Mouse (Mus musculus): ENCODE results near the gene Myo10. TPM values are rescaled to one million over a fixed set of nuclear protein-coding genes. Genes with fewer than 3 reads are reported as not detected.

Myo10 gene
- polyA plus RNA-seq, 1 experiment from 2014 or later, result 24.4 TPM

DNA sequence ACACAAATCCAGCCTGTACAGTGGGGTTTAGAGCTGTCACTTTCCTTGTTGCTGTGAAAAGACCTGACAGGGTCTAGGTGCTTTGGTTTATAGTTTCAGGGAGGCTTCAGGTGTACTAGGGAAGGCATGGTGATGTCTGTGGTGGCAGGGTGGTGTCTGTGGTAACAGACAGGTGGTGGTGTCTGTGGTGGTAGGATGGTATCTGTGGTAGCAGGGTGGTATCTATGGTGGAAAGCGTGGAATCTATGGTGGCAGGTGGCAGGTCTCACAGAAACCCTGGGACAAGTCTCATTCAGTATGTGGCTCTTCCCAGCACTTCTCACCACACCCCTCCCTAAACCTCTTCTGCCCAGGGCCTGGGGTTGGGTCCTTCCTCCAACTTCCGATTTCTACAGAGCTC lies 212.0 kb downstream of the Myo10 start:
- Histone ChIP-seq H3K4me3 (replicated peaks; ENCODE audit: low read length) (no peak overlapping the region), H3K27me3 (ENCODE audit: control insufficient read depth, insufficient read depth, low read length) (no peaks in the 10 kb centered on the region), H3K36me3 (replicated peaks; ENCODE audit: control insufficient read depth, insufficient read depth) (no peaks in the 10 kb centered on the region), H3K9ac (no peak overlapping the region), H3K9me3 (ENCODE audit: control insufficient read depth, low read length) (no peaks in the 10 kb centered on the region), H3K4me1 (replicated peaks; ENCODE audit: control insufficient read depth, insufficient read depth, low read length) (no peaks in the 10 kb centered on the region), H3K4me2 (replicated peaks) (no peak overlapping the region), H3K27ac (no peak overlapping the region)
- 94% methylated on average over 2 of the region's 2 CpGs for WGBS
- no peak for ATAC-seq (ENCODE audit: low FRiP score)
- no peak for DNase-seq (ENCODE audit: low spot score)

- H3K4me3 ChIP-seq (replicated peaks; ENCODE audit: low read length), result no peak overlapping the region
- H3K27ac ChIP-seq, result no peak overlapping the region
- ATAC-seq (ENCODE audit: low FRiP score), result no peak
- WGBS, result 85% methylated on average over 17 of the region's 17 CpGs
- H3K27me3 ChIP-seq (ENCODE audit: control insufficient read depth, insufficient read depth, low read length), result no peaks in the 10 kb centered on the region
- H3K9ac ChIP-seq, result no peak overlapping the region
- H3K36me3 ChIP-seq (replicated peaks; ENCODE audit: control insufficient read depth, insufficient read depth), result no peaks in the 10 kb centered on the region
- no peaks in the 10 kb centered on the region for H3K9me3 ChIP-seq (ENCODE audit: control insufficient read depth, low read length)
- no peaks in the 10 kb centered on the region for H3K4me1 ChIP-seq (replicated peaks; ENCODE audit: control insufficient read depth, insufficient read depth, low read length)
- no peak overlapping the region for H3K4me2 ChIP-seq (replicated peaks)
- no peak for DNase-seq (ENCODE audit: low spot score)
These were observed 212.8 kb downstream of the Myo10 start for GRCm38 (mm10) chr15:25834920-25835674.

DNA sequence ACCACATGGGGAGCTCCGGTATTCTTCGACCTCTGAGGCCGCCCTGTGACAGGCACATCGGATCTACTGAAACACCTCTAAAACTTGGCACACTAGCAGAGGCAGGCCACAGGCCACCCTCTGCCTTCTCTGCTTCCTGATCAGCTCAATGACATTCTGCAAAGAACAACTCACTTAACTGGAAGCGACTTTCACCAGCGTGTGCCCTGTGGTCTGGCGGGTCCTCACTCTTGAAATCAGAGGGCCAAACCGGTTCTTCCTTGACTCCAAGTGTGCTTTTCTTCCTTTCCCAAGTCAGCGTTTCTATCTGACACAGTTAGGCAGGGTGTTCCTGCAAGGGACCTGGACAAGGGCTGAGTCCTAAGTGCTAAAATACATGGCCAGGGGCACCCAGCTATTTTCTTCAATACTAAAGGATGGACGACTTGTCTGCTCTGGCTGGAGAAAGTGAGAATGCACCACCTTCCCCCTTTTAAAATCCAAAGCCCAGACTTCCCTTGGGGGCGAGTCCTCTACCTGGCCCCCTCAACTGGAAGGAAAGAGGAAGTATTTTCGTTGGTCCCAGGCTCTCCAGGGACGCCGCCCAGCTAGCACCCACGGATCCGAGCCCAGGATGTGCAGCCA lies 220.2 kb downstream of the Myo10 start:
- Histone ChIP-seq H3K27ac (0 out of 2 replicates have a peak overlapping the region, but pooled peaks have one; percentile 70), H3K36me3 (replicated peaks; ENCODE audit: control insufficient read depth, insufficient read depth) (no peaks in the 10 kb centered on the region), H3K4me3 (replicated peaks; ENCODE audit: low read length) (peak overlapping the region; percentile 88), H3K9me3 (ENCODE audit: control insufficient read depth, low read length) (no peaks in the 10 kb centered on the region), H3K4me1 (replicated peaks; ENCODE audit: control insufficient read depth, insufficient read depth, low read length) (peaks cover 5% of the 10 kb centered on the region; the same call in 1 of the 2 replicates), H3K4me2 (replicated peaks) (peak overlapping the region; percentile 88), H3K27me3 (ENCODE audit: control insufficient read depth, insufficient read depth, low read length) (no peaks in the 10 kb centered on the region), H3K9ac (peak overlapping the region; percentile 92)
- no peak for DNase-seq (ENCODE audit: low spot score)
- peak; percentile 25; the same call in 1 of the 2 replicates for ATAC-seq (ENCODE audit: low FRiP score)
- 13% methylated on average over 16 of the region's 16 CpGs for WGBS

GRCm38 (mm10) chr15:25843086-25843991 lies 221.0 kb downstream of the Myo10 start, which contains the start of gene Retreg1:
Retreg1 (plus strand) TSS chr15:25843180.
- Histone ChIP-seq H3K4me3 (replicated peaks; ENCODE audit: low read length) (peak within 1 kb of the TSS; percentile 88), H3K36me3 (replicated peaks; ENCODE audit: control insufficient read depth, insufficient read depth) (no peaks in the 10 kb centered on the region), H3K4me2 (replicated peaks) (peak within 1 kb of the TSS; percentile 88), H3K9ac (peak within 1 kb of the TSS; percentile 92), H3K4me1 (replicated peaks; ENCODE audit: control insufficient read depth, insufficient read depth, low read length) (peaks cover 5% of the 10 kb centered on the region; the same call in 1 of the 2 replicates), H3K27ac (peak within 1 kb of the TSS; percentile 70), H3K9me3 (ENCODE audit: control insufficient read depth, low read length) (no peaks in the 10 kb centered on the region), H3K27me3 (ENCODE audit: control insufficient read depth, insufficient read depth, low read length) (no peaks in the 10 kb centered on the region)
- peak; percentile 54 for DNase-seq (ENCODE audit: low spot score)
- peak; percentile 91 for ATAC-seq (ENCODE audit: low FRiP score)
- WGBS, result 1% methylated on average over 46 of the region's 72 CpGs

- H3K9me3 ChIP-seq (ENCODE audit: control insufficient read depth, low read length), result no peaks in the 10 kb centered on the region
- WGBS, result 17% methylated on average over 11 of the region's 11 CpGs
- ATAC-seq (ENCODE audit: low FRiP score), result no peak
These were observed 221.8 kb downstream of the Myo10 start for GRCm38 (mm10) chr15:25844013-25844570.

DNA sequence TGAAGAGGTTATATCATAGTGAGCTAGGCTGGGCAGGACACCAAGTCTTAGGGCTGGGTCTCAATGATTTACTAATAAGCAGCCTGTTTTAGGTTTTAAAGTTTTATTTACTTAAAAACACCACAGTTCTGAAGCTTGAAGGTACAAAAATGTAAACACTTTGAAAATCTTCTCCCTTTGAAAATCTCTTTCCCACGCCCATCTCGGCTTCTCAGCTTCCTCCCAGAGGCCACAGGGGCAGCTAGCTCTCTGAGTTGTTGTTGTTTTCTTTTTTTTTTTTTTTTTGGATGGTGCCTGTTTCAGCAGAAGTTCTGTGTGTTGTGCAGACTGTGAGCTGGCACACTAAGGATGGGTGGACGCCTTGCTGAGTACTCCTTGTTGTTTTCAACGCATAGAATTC lies 222.4 kb downstream of the Myo10 start:
- Histone ChIP-seq H3K4me2 (replicated peaks) (peak overlapping the region; percentile 88), H3K27me3 (ENCODE audit: control insufficient read depth, insufficient read depth, low read length) (no peaks in the 10 kb centered on the region), H3K9me3 (ENCODE audit: control insufficient read depth, low read length) (no peaks in the 10 kb centered on the region), H3K36me3 (replicated peaks; ENCODE audit: control insufficient read depth, insufficient read depth) (no peaks in the 10 kb centered on the region), H3K9ac (no peak overlapping the region), H3K27ac (no peak overlapping the region), H3K4me1 (replicated peaks; ENCODE audit: control insufficient read depth, insufficient read depth, low read length) (peaks cover 5% of the 10 kb centered on the region; the same call in 1 of the 2 replicates), H3K4me3 (replicated peaks; ENCODE audit: low read length) (peak overlapping the region; percentile 88; the same call in 1 of the 2 replicates)
- ATAC-seq (ENCODE audit: low FRiP score) (no peak), DNase-seq (ENCODE audit: low spot score) (no peak)
- 67% methylated on average over 4 of the region's 4 CpGs for WGBS

More at GRCm38 (mm10) chr15:25844013-25844570, 221.8 kb downstream of the Myo10 start:
- no peaks in the 10 kb centered on the region for H3K27me3 ChIP-seq (ENCODE audit: control insufficient read depth, insufficient read depth, low read length)
- H3K4me1 ChIP-seq (replicated peaks; ENCODE audit: control insufficient read depth, insufficient read depth, low read length), result peaks cover 5% of the 10 kb centered on the region; the same call in 1 of the 2 replicates
- H3K4me3 ChIP-seq (replicated peaks; ENCODE audit: low read length), result peak overlapping the region; percentile 88
- H3K4me2 ChIP-seq (replicated peaks), result peak overlapping the region; percentile 88
- H3K27ac ChIP-seq, result no peak overlapping the region
- DNase-seq (ENCODE audit: low spot score), result no peak
- peak overlapping the region; percentile 92; the same call in 1 of the 2 replicates for H3K9ac ChIP-seq
- H3K36me3 ChIP-seq (replicated peaks; ENCODE audit: control insufficient read depth, insufficient read depth), result no peaks in the 10 kb centered on the region

- ATAC-seq (ENCODE audit: low FRiP score) (no peak), DNase-seq (ENCODE audit: low spot score) (no peak)
- H3K4me3 ChIP-seq (replicated peaks; ENCODE audit: low read length), result no peak overlapping the region
- H3K27me3 ChIP-seq (ENCODE audit: control insufficient read depth, insufficient read depth, low read length), result no peaks in the 10 kb centered on the region
- no peaks in the 10 kb centered on the region for H3K36me3 ChIP-seq (replicated peaks; ENCODE audit: control insufficient read depth, insufficient read depth)
- 89% methylated on average over 1 of the region's 1 CpGs for WGBS
- no peak overlapping the region for H3K4me2 ChIP-seq (replicated peaks)
- H3K4me1 ChIP-seq (replicated peaks; ENCODE audit: control insufficient read depth, insufficient read depth, low read length), result peaks cover 5% of the 10 kb centered on the region; the same call in 1 of the 2 replicates
- no peaks in the 10 kb centered on the region for H3K9me3 ChIP-seq (ENCODE audit: control insufficient read depth, low read length)
- H3K27ac ChIP-seq, result no peak overlapping the region
- no peak overlapping the region for H3K9ac ChIP-seq
These were observed 225.3 kb downstream of the Myo10 start for GRCm38 (mm10) chr15:25847576-25848168.

DNA sequence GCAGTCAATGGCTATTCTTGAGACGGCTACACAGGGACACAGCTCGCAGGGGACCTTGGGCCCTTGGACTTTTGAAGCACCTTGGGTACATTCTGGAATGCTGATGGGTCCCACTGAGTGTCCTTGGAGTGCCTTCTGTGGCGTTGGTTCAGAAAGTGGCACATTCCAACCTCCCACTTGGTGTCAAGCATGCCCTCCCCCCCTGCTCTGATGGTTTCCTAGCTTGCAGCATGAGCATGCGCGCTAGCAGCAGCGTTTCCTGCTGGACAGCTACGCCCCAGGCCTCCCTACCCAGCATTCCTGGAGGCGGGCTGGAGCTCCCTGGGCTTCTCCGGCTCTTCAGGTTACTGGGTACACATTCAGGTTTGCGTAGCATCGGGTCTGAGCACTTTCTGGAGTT lies 228.2 kb downstream of the Myo10 start:
- no peak for ATAC-seq (ENCODE audit: low FRiP score)
- WGBS, result 73% methylated on average over 11 of the region's 11 CpGs

More for the DNA sequence above, 228.2 kb downstream of the Myo10 start:
- Histone ChIP-seq H3K36me3 (replicated peaks; ENCODE audit: control insufficient read depth, insufficient read depth) (no peaks in the 10 kb centered on the region), H3K4me3 (replicated peaks; ENCODE audit: low read length) (no peak overlapping the region), H3K9ac (no peak overlapping the region), H3K4me1 (replicated peaks; ENCODE audit: control insufficient read depth, insufficient read depth, low read length) (no peaks in the 10 kb centered on the region), H3K4me2 (replicated peaks) (no peak overlapping the region), H3K9me3 (ENCODE audit: control insufficient read depth, low read length) (no peaks in the 10 kb centered on the region), H3K27ac (no peak overlapping the region), H3K27me3 (ENCODE audit: control insufficient read depth, insufficient read depth, low read length) (no peaks in the 10 kb centered on the region)
- DNase-seq (ENCODE audit: low spot score), result no peak
